Mouse (Mus musculus) frontal cortex, postnatal 25 days (tissue): ENCODE measurements around the gene Prcc.
"Not testable (repeated sequence)": the region's sequence is repeated elsewhere in the genome, so short reads cannot be mapped to it uniquely, and the experiment has no call there.

Experiments used
- DNase-seq, 2 experiments: peaks; one replicate each; pipeline ENCODE4 v3.0.0; 2022; ENCODE audit warnings: low spot score in 2 of 2

The Prcc gene

GRCm38 (mm10) chr3:87846186-87846585, 39.2 kb downstream of the Prcc start:
- DNase-seq = no peak

- DNase-seq = no peak
Measured at GRCm38 (mm10) chr3:87844981-87845380, 40.4 kb downstream of the Prcc start.

- DNase-seq = no peak
Measured at GRCm38 (mm10) chr3:87840858-87841257, 44.5 kb downstream of the Prcc start.

- peak; percentile 64 to 67 for DNase-seq
Measured at GRCm38 (mm10) chr3:87838622-87839021, 46.8 kb downstream of the Prcc start.

- no peak for DNase-seq
Measured at GRCm38 (mm10) chr3:87833482-87833881, 51.9 kb downstream of the Prcc start.

GRCm38 (mm10) chr3:87832109-87832859, 53.1 kb downstream of the Prcc start:
- DNase-seq = no peak

GRCm38 (mm10) chr3:87829025-87829424, 56.4 kb downstream of the Prcc start:
- DNase-seq = no peak

- DNase-seq = no peak
Measured at GRCm38 (mm10) chr3:87828435-87828834, 57.0 kb downstream of the Prcc start.

GRCm38 (mm10) chr3:87824206-87824605, 61.2 kb downstream of the Prcc start, which contains the start of gene Pear1:
Pear1 (minus strand) TSS chr3:87824306.
- DNase-seq = not testable (repeated sequence)

GRCm38 (mm10) chr3:87818226-87818625, 67.2 kb downstream of the Prcc start:
- no peak for DNase-seq

GRCm38 (mm10) chr3:87816646-87817093, 68.7 kb downstream of the Prcc start:
- peak; percentile 27 to 66 for DNase-seq

- DNase-seq = no peak
Measured at GRCm38 (mm10) chr3:87816166-87816565, 69.2 kb downstream of the Prcc start.

GRCm38 (mm10) chr3:87812873-87813272, 72.5 kb downstream of the Prcc start:
- DNase-seq = no peak

- no peak for DNase-seq
Measured at GRCm38 (mm10) chr3:87812413-87812812, 73.0 kb downstream of the Prcc start.

- no peak for DNase-seq
Measured at GRCm38 (mm10) chr3:87811297-87811696, 74.1 kb downstream of the Prcc start.

GRCm38 (mm10) chr3:87809322-87809962, 76.0 kb downstream of the Prcc start:
- no peak for DNase-seq
